Mouse (Mus musculus) hindbrain, embryonic 10.5 days (tissue): Measurements from ENCODE around the gene Tssk3. TPM values are rescaled to one million over a fixed set of nuclear protein-coding genes. Genes with fewer than 3 reads are reported as not detected.
"Not testable (repeated sequence)": the region's sequence is repeated elsewhere in the genome, so short reads cannot be mapped to it uniquely, and the experiment has no call there.

Experiments
- DNase-seq: peaks from one replicate; pipeline ENCODE4 v3.0.0-alpha.2; 2017; ENCODE audit warnings: low spot score
- H3K27ac ChIP-seq: fragments of 300-500 bp; sonication (generic); 2 replicates; pipeline ENCODE4 v1.5.1; 2016; ENCODE audit warnings: mild to moderate bottlenecking, moderate library complexity
- H3K27me3 ChIP-seq: fragments of 300-500 bp; sonication (generic); 2 replicates; pipeline ENCODE4 v1.6.1; 2016; ENCODE audit warnings: mild to moderate bottlenecking; ENCODE audit not compliant: poor library complexity, insufficient read depth, severe bottlenecking
- H3K36me3 ChIP-seq: fragments of 300-500 bp; sonication (generic); 2 replicates; pipeline ENCODE4 v1.6.1; 2016; ENCODE audit warnings: mild to moderate bottlenecking, moderate library complexity
- H3K4me1 ChIP-seq: fragments of 300-500 bp; sonication (generic); replicated peaks from 2 replicates; pipeline ENCODE4 v1.6.1; 2016; ENCODE audit warnings: mild to moderate bottlenecking
- H3K4me3 ChIP-seq: fragments of 300-500 bp; sonication (generic); 2 replicates; pipeline ENCODE4 v1.5.1; 2016; ENCODE audit warnings: mild to moderate bottlenecking, moderate library complexity
- H3K9me3 ChIP-seq: fragments of 300-500 bp; sonication (generic); 2 replicates; pipeline ENCODE4 v1.6.1; 2016; ENCODE audit warnings: mild to moderate bottlenecking, moderate library complexity
- WGBS: fragments of 180-500 bp; shearing (Covaris S2); methylation state at CpG from one replicate; pipeline ENCODE4 v1.1.7; 2016; 5-methylcytosine and 5-hydroxymethylcytosine counted together
- polyA plus RNA-seq: library from polyadenylated mRNA; unstranded; fragments of >200 nt; fragmentation: Nextera tagmentation; extraction: Ambion mirVana; gene quantifications from 2 replicates; pipeline ENCODE4 v1.2.1, GENCODE M21; 2016

Tssk3 gene
- not detected in 2 replicates for polyA plus RNA-seq

- 3% methylated on average over 70 of the region's 70 CpGs for WGBS
- Histone ChIP-seq H3K4me3 (peak within 1 kb of the TSS; percentile 51), H3K4me1 (peaks cover 27% of the 10 kb centered on the region), H3K36me3 (peaks cover 35% of the 10 kb centered on the region), H3K27me3 (peaks cover 42% of the 10 kb centered on the region), H3K27ac (peak within 1 kb of the TSS; percentile 16; the same call in 1 of the 2 replicates), H3K9me3 (no peaks in the 10 kb centered on the region)
- DNase-seq, result peak; percentile 51
Measured at GRCm38 (mm10) chr4:129490972-129491880, at the start of gene Tssk3, which contains the start of gene Fam229a. TSS of gene Tssk3 (minus strand) at chr4:129491022. TSS of gene Fam229a (plus strand) at chr4:129491190.

- peaks cover 27% of the 10 kb centered on the region for H3K4me1 ChIP-seq
- H3K27me3 ChIP-seq, result no peaks in the 10 kb centered on the region
- no peaks in the 10 kb centered on the region for H3K9me3 ChIP-seq
- H3K36me3 ChIP-seq, result peaks cover 59% of the 10 kb centered on the region
- peak overlapping the region; percentile 9; the same call in 1 of the 2 replicates for H3K4me3 ChIP-seq
- no peak for DNase-seq
- no peak overlapping the region for H3K27ac ChIP-seq
- 92% methylated on average over 6 of the region's 6 CpGs for WGBS
Measured at GRCm38 (mm10) chr4:129540012-129540411, 49.2 kb upstream of the Tssk3 start.

GRCm38 (mm10) chr4:129528901-129529300 is 38.1 kb upstream of the Tssk3 start:
- H3K9me3 ChIP-seq, H3K4me1 ChIP-seq, H3K27me3 ChIP-seq, H3K4me3 ChIP-seq, H3K27ac ChIP-seq, DNase-seq: not testable (repeated sequence)
- 93% methylated on average over 6 of the region's 6 CpGs for WGBS
- peaks cover 98% of the 10 kb centered on the region for H3K36me3 ChIP-seq

GRCm38 (mm10) chr4:129525889-129526288 is 35.1 kb upstream of the Tssk3 start:
- WGBS, result 89% methylated on average over 3 of the region's 3 CpGs
- Histone ChIP-seq H3K4me3 (no peak overlapping the region), H3K4me1 (no peaks in the 10 kb centered on the region), H3K36me3 (peaks cover 99% of the 10 kb centered on the region), H3K27me3 (no peaks in the 10 kb centered on the region), H3K9me3 (no peaks in the 10 kb centered on the region), H3K27ac (no peak overlapping the region)
- DNase-seq, result no peak

- Histone ChIP-seq H3K4me1 (no peaks in the 10 kb centered on the region), H3K36me3 (peaks cover 99% of the 10 kb centered on the region), H3K4me3 (no peak overlapping the region), H3K9me3 (no peaks in the 10 kb centered on the region), H3K27ac (no peak overlapping the region), H3K27me3 (no peaks in the 10 kb centered on the region)
- no peak for DNase-seq
- WGBS, result 94% methylated on average over 5 of the region's 5 CpGs
Measured at GRCm38 (mm10) chr4:129525338-129525737, 34.5 kb upstream of the Tssk3 start.

GRCm38 (mm10) chr4:129518519-129518918 is 27.7 kb upstream of the Tssk3 start:
- Histone ChIP-seq H3K4me3 (no peak overlapping the region), H3K9me3 (no peaks in the 10 kb centered on the region), H3K4me1 (peaks cover 27% of the 10 kb centered on the region), H3K36me3 (peaks cover 91% of the 10 kb centered on the region), H3K27me3 (no peaks in the 10 kb centered on the region), H3K27ac (no peak overlapping the region)
- DNase-seq, result no peak
- 90% methylated on average over 8 of the region's 8 CpGs for WGBS

- Histone ChIP-seq H3K36me3 (peaks cover 75% of the 10 kb centered on the region), H3K27me3 (no peaks in the 10 kb centered on the region), H3K4me3 (0 out of 2 replicates have a peak overlapping the region, but pooled peaks have one; percentile 0), H3K9me3 (no peaks in the 10 kb centered on the region), H3K4me1 (peaks cover 42% of the 10 kb centered on the region), H3K27ac (no peak overlapping the region; the same call in 1 of the 2 replicates)
- DNase-seq, result peak; percentile 43
- 54% methylated on average over 2 of the region's 2 CpGs for WGBS
Measured at GRCm38 (mm10) chr4:129516925-129517324, 26.1 kb upstream of the Tssk3 start.

- H3K27ac ChIP-seq, result peak overlapping the region; percentile 100
- peaks cover 63% of the 10 kb centered on the region for H3K4me1 ChIP-seq
- H3K9me3 ChIP-seq, result no peaks in the 10 kb centered on the region
- H3K36me3 ChIP-seq, result peaks cover 49% of the 10 kb centered on the region
- peak overlapping the region; percentile 90 for H3K4me3 ChIP-seq
- peak; percentile 78 for DNase-seq
- H3K27me3 ChIP-seq, result no peaks in the 10 kb centered on the region
- under 1% methylated on average over 35 of the region's 35 CpGs for WGBS
Measured at GRCm38 (mm10) chr4:129514300-129514898, 23.6 kb upstream of the Tssk3 start.

- Histone ChIP-seq H3K27ac (peak overlapping the region; percentile 100), H3K4me1 (peaks cover 68% of the 10 kb centered on the region), H3K36me3 (peaks cover 46% of the 10 kb centered on the region), H3K9me3 (no peaks in the 10 kb centered on the region), H3K4me3 (peak overlapping the region; percentile 90), H3K27me3 (no peaks in the 10 kb centered on the region)
- under 1% methylated on average over 45 of the region's 57 CpGs for WGBS
- no peak for DNase-seq
Measured at GRCm38 (mm10) chr4:129513891-129514290, 23.1 kb upstream of the Tssk3 start.

- H3K4me3 ChIP-seq, result peak within 1 kb of the TSS; percentile 90
- H3K36me3 ChIP-seq, result peaks cover 39% of the 10 kb centered on the region
- H3K4me1 ChIP-seq, result peaks cover 75% of the 10 kb centered on the region
- no peaks in the 10 kb centered on the region for H3K27me3 ChIP-seq
- H3K9me3 ChIP-seq, result no peaks in the 10 kb centered on the region
- WGBS, result 5% methylated on average over 47 of the region's 47 CpGs
- peak within 1 kb of the TSS; percentile 100 for H3K27ac ChIP-seq
- peak; percentile 92 for DNase-seq
Measured at GRCm38 (mm10) chr4:129513086-129513767, 22.4 kb upstream of the Tssk3 start, which contains the start of gene Marcksl1. TSS of gene Marcksl1 (plus strand) at chr4:129513581.

GRCm38 (mm10) chr4:129511413-129512096 is 20.7 kb upstream of the Tssk3 start:
- peaks cover 22% of the 10 kb centered on the region for H3K36me3 ChIP-seq
- peak overlapping the region; percentile 100 for H3K27ac ChIP-seq
- DNase-seq, result peak; percentile 54
- H3K4me1 ChIP-seq, result peaks cover 73% of the 10 kb centered on the region
- H3K9me3 ChIP-seq, result no peaks in the 10 kb centered on the region
- WGBS, result 9% methylated on average over 6 of the region's 6 CpGs
- peak overlapping the region; percentile 26 for H3K4me3 ChIP-seq
- no peaks in the 10 kb centered on the region for H3K27me3 ChIP-seq
